Mouse (Mus musculus): ENCODE data around the gene Med10. TPM values are rescaled to one million over a fixed set of nuclear protein-coding genes. Genes with fewer than 3 reads are reported as not detected.

The Med10 gene
- total and polyA plus RNA-seq, 3 experiments: 19.3 to 22.9 (median 19.7) TPM

DNA sequence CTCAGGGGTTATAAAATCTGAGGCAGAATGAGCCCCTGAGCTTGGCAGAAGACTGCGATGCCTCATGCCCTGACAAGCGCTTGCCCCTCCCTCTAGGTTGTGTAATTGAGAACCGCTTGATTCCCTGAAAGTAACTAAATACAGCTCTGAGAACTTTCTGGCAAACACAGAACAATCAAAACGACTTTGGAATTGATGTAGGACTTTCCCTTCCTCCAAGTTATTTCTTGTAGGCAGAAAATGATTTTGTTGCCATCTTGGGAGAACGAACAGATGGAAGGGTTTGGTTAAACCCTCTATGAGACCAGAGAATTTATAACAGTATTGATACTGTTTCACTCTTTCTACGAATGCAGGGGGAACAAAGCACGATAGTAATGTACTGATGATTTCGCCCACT is 62.7 kb downstream of the Med10 start:
- Histone ChIP-seq H3K4me3 (no peak overlapping the region), H3K27ac (no peak overlapping the region), H3K4me1 (ENCODE audit: control insufficient read depth, insufficient read depth, low read length) (no peaks in the 10 kb centered on the region), H3K9ac (ENCODE audit: low read depth, low read length) (no peak overlapping the region), H3K27me3 (ENCODE audit: control insufficient read depth, insufficient read depth, low read length) (no peaks in the 10 kb centered on the region), H3K36me3 (ENCODE audit: control insufficient read depth, insufficient read depth, low read length) (no peaks in the 10 kb centered on the region), H3K79me2 (replicated peaks; ENCODE audit: control insufficient read depth, insufficient read depth, low read length) (no peaks in the 10 kb centered on the region)
- intact Hi-C loops (cut with DNase I): no loop called here
- TF ChIP-seq POLR2A (IDR thresholded peaks at IDR 0.05; ENCODE audit: insufficient read depth, low read depth, low read length) (no peak), EP300 (IDR thresholded peaks at IDR 0.05; ENCODE audit: insufficient read depth, low read depth, low read length) (no peak)
- DNase-seq: no peak
- WGBS: 69% methylated on average over 8 of the region's 8 CpGs

Other genes with a start within 250 kb of the Med10 start
- gene Srd5a1, start 191.0 kb upstream of the Med10 start, total RNA-seq (2021): under 1 TPM; 0.64 to 0.65 TPM
- 1.2 and 1.3 TPM in 2 replicates for gene Srd5a1, start 191.0 kb upstream of the Med10 start, polyA plus RNA-seq (2012; rRNA removed)
- 1 to 10 TPM; 5.9 to 6.0 TPM for gene Ube2ql1, start 62.5 kb upstream of the Med10 start, total RNA-seq (2021)
- gene Ube2ql1, start 62.5 kb upstream of the Med10 start, polyA plus RNA-seq (2012; rRNA removed): 8.0 and 9.8 TPM in 2 replicates